Mouse (Mus musculus) thymus, adult 2 months (tissue): ENCODE measurements around the gene Pbx1.

ENCODE experiments used
- CTCF ChIP-seq: fragments of 200-500 bp; IDR thresholded peaks from 2 replicates; pipeline ENCODE4 v1.5.1; 2012; ENCODE audit warnings: mild to moderate bottlenecking, control low read depth, low read length, moderate library complexity, borderline replicate concordance; ENCODE audit not compliant: control insufficient read depth, poor library complexity, insufficient read depth; ENCODE audit errors: extremely low read depth
- POLR2A ChIP-seq: fragments of 200-500 bp; IDR thresholded peaks from 2 replicates; pipeline ENCODE4 v1.6.1; 2012; ENCODE audit warnings: mild to moderate bottlenecking, low read length, control low read depth, moderate library complexity; ENCODE audit not compliant: control insufficient read depth, poor library complexity, insufficient read depth; ENCODE audit errors: extremely low read depth

DNA sequence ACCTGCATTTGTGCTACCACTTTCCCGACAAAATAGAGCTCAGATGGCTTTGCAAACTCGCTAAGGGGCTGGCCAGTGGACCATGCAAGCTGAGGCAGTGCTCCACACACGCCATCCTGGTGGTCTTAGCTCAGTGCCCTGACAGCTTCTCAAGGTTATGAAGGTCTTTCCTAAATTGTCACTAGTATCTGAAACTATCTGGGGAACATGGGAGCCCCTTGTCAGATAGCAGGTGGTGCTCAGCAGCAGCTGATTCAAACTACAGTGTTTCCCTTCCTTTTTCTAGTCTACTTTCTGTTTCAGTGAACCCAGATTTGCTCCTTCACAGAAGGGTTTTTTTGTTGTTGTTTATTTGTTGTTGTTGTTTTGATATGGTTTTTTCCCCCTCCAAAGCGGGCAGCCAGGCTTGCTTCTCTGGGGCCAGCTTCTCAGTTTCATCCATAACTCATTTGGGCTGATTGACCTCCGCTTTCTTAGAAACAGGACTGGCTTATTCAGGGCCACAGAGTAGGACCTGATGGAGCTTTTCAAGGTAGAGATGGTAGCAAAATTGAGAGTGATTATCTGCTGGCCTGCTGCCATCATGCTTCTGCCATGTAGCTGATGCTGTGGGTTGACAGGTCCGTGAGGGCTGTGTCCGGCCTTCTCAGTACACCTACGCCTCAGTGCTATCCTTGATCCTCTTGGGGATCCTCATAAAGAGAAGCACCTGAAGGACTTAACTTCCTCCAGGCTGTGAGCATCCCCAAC, 141.7 kb downstream of the Pbx1 start:
- TF ChIP-seq POLR2A, result no peak
- no peak for TF ChIP-seq CTCF
